Mouse (Mus musculus): ENCODE measurements around the gene Zeb2. TPM values are rescaled to one million over a fixed set of nuclear protein-coding genes. Genes with fewer than 3 reads are reported as not detected.

Gene Zeb2
- total RNA-seq, 4 experiments from 2014 or later, result 131 to 156 (median 144) TPM

Small RNAs within 50 kb of the gene (microRNA-seq; reads per million reads assigned to microRNA genes)
- 3.0 to 3.3 reads per million in 2 experiments for gene Mir5129

Other genes starting within 250 kb of the Zeb2 start
- gene Gtdc1, start 189.7 kb downstream of the Zeb2 start, total RNA-seq (2022), result 10 to 100 TPM; 13.0 to 19.7 (median 16.5) TPM

Data from adrenal gland, adult 8-10 months (tissue).